Mouse (Mus musculus) CH12.LX (cell line): ENCODE data around the gene Trex1.

Source experiments
- MAFK ChIP-seq: IDR thresholded peaks from 2 replicates; pipeline ENCODE4 v1.6.1; 2011; ENCODE audit warnings: low read length, improper control_type of control experiment; ENCODE audit not compliant: insufficient replicate concordance
- MYC ChIP-seq: IDR thresholded peaks from 2 replicates; pipeline ENCODE4 v1.6.1; 2011; ENCODE audit warnings: low read depth, mild to moderate bottlenecking, improper control_type of control experiment, low read length
- POLR2A ChIP-seq: IDR thresholded peaks from 2 replicates; pipeline ENCODE4 v1.6.1; 2011; ENCODE audit warnings: low read depth, mild to moderate bottlenecking, improper control_type of control experiment, low read length
- SMC3 ChIP-seq: IDR thresholded peaks from 2 replicates; pipeline ENCODE4 v1.6.1; 2011; ENCODE audit warnings: low read depth, low read length, improper control_type of control experiment

DNA sequence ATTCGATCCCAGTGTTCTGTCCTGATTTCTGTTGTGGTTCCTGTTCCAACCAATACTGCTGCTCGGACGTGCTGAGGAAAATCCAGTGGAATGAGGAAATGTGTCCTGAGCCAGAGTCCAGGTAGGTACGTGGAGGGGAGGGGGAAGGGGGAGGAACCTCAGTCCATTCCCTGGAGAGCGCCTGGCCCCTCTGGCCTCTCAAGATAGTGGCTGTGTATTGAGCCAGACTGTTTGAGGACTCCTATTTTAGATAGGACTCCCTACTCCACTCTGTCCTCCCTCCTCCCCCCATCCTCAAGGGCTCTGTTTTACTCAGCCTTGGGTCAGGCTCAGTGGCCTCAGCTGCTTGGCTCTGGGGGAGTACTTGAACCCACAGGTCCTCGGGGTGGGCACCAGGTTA, 18.6 kb downstream of the Trex1 start:
- TF ChIP-seq MYC (no peak), POLR2A (no peak), MAFK (no peak), SMC3 (no peak)
